Mouse (Mus musculus): ENCODE measurements around the gene Ptges.
"Not testable (repeated sequence)": the region's sequence is repeated elsewhere in the genome, so short reads cannot be mapped to it uniquely, and the experiment has no call there.

The Ptges gene
- long read RNA-seq, experiment 1, partial matches to known transcripts, result 1 of 3 reads
- long read RNA-seq, experiment 1, other reads (novel, unspliced or antisense), result 1 of 3 reads
- long read RNA-seq, experiment 2, partial matches to known transcripts, result 4 of 9 reads
- long read RNA-seq, experiment 2, other reads (novel, unspliced or antisense), result 1 of 9 reads

DNA sequence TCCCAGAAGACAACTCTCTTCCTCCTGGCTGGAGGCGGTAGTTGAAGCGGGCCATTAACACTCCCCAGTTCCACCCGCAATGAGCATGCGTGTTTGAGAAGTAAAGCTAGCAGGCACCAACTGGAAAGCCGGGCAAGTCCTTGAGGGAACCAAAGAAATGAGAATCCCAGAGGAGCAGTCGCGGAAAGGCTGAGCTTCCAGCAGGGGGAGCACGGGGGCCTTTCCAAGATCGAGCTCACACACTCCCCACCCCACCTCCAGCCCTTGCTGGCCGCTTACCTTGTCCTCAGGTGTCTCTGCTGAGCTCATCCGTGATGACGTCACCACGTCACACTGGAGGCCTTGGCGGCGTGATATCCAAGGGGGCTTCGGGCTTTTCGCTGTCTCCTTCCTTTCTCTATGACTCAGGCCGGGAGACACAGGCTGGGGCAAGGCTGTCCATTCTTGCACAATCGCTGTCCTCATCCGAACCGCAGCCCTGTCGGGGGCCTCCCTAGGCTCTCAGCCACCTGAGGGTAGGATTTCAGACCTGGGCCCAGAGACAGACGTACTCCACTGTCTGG lies at the start of gene Ptges:
Gene Ptges, minus strand, starts transcription at position 381 of the 563 bp plus-strand sequence.
- intact Hi-C loops (cut with DNase I), result loop anchor here (5.0 kb wide), 3 partner anchors 102 to 492 kb away; partner anchors contain the start of gene 1700001O22Rik

DNA sequence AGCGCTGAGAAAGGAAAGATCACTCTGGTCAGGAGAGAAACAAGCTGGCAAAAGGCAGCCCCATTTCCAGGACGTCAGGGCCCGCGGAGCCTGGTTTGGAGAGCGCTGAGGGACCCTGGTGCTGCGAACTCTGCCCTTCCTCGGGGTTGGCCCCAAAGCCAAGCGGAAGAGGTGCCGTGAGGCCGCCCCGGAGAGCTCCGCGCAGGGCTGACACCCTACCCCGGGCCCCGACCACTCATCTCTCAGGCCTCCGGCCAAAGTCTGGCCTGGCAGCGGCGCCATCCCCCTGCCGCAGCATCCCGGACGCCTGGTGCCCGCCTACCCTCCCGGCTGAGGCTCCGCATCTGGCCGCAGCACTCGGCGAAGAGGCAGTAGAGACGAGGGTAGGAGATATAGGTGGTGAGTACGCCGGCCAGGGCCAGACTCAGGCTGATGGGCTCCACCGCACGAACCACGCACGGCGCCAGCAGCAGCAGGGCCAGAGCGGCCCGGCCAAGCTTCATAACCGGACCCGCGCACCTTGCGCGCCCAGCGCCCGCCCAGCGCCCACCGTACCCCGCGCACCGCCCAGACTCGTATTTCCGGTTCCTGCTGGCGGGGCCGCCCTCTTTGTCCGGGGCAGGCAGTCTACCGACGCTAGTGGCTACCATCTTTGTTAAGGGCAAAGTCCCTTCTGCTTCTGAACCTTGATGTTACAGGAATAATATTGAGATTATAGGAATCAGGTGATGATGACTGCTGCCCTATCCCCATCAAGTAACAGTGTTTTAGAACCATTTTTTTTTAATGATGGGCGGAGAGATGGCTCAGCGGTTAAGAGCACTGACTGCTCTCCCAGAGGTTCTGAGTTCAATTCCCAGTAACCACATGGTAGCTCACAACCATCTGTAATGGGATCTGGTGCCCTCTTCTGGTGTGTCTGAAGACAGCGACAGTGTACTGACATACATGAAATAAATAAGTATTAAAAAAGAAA lies 38.0 kb upstream of the Ptges start, which contains the start of gene Tor1a:
Gene Tor1a, minus strand, starts transcription at position 582 of the 976 bp plus-strand sequence.
- intact Hi-C loops (cut with DNase I), result no loop called here

- intact Hi-C loops (cut with DNase I), result no loop called here
These were observed 37.2 kb upstream of the Ptges start for GRCm38 (mm10) chr2:30966826-30967225.

- intact Hi-C loops (cut with DNase I), result no loop called here
These were observed 36.0 kb upstream of the Ptges start for GRCm38 (mm10) chr2:30965627-30966026.

DNA sequence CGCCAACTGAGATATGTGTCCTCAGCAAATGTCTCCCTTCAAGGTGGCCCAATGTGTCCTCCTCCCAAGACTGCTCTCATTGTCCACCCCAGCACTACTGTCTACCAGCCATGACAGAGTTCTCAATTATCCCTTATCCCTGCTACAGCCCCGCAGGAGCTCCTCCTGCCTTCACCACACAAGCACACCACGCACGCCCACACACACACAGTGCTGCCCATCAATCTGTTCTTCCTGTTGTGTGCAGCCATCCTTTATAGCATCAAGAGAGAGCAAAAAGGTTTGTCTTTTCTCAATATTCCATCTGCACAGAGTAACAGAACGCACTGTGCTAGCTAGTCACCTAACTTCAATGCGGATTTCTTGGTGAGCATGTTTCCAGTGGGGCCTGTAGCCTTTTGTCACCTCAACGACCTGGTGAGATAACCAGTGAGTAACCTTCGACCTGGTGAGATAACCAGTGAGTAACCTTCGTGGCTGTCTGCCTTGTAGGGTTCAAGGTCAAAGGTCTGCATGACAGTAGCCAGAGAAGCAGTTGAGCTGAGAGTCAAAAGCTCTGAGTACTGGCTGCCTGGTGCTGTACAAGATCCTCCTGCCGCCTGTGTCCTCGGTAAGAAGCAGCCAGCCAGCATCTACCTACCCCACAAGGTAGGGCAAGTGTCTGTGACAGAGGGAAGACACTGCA lies 33.0 kb upstream of the Ptges start:
- intact Hi-C loops (cut with DNase I), result no loop called here

DNA sequence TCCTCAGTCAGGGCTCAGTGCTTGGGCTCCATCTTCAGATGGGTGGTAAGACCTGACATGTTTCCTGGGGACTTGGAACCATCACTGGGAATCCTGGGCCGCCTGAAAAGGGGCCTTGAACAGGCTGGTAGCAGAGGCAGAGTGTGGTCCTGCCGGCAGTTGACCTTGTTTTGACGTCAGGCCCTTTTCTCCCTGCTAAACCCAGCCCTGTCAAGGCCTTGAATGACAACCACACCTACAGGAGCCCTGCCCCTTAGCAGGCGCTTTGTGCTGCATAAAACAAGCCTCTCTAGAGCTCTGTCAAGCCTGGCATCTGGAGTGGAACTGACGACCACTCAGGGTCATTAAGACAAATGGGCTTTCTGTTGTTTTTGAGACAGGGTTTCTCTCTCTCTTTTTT lies 30.2 kb upstream of the Ptges start:
- intact Hi-C loops (cut with DNase I), result no loop called here

DNA sequence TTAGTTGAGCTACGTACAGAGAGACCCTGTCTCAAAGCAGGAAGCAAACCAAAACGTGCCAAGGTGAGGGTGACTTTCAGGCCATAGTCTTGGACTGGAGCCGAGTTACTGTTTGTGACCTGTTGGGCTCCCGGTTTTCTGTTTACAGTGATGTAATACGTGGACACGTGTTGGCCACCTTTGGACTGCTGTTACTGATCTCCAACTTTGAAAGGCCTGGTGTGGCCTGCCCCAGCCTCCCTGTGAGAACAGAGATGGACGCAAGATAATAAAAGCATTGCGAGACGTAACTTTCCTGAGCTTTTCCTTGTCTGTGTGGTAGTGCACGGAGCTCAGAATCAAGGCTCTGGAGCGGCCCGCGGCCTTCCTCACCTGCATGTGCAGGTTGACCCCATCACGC lies 29.1 kb upstream of the Ptges start:
- intact Hi-C loops (cut with DNase I), result no loop called here

DNA sequence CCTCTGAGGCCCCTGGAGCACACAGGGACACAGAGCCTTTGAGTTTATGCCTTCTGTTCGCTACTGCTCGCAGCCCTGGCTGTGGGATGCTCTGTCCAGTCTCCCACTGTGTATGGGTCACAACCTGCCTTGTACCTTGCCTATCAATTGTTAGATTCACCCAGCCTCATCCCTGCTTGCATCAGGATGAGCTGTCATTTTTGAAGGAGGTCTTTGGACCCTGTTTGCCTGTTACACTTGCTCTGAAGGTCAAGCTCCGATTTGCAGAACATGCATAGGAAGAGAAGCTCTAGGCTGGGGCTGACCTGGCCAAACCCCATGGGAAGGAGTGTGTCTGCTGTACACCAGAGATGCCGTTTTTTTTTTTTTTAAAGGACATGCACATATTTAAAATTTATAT lies 27.8 kb upstream of the Ptges start:
- intact Hi-C loops (cut with DNase I), result no loop called here

- intact Hi-C loops (cut with DNase I), result no loop called here
These were observed 25.1 kb upstream of the Ptges start for GRCm38 (mm10) chr2:30954797-30955196.

DNA sequence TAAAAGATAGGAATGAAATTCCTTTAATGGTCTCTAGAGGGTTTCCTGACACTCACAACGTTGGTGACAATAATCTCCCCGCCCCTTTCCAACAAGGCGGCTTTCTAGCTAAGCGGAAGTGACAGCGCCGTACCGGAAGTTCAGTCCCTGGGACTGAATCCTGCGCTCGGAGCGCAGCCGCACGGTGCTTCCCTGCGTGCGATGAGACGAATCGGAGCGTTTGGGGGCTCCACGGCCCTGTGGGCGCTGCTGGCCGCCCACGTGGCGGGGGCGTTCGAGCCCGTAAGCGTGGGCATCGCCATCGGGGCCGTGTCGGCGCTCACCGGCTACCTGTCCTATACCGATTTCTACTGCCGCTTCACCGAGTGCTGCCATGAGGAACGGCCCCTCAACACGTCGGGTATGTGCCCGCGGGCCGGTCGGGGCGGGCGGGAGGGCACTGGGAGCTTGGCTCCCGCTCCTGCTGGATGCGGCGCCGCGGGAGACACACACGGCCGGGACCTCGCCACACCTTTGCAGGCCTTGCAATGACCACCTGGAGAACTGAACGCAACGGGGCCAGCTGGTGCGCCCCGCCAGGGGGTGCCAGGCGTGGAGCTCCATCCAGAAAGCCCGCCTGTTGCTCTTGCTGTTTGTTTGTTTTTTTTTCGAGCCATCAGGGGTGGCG lies 23.3 kb upstream of the Ptges start, which contains the start of gene Tor1b:
Gene Tor1b, plus strand, starts transcription at position 136 of the 667 bp plus-strand sequence.
- intact Hi-C loops (cut with DNase I), result no loop called here

DNA sequence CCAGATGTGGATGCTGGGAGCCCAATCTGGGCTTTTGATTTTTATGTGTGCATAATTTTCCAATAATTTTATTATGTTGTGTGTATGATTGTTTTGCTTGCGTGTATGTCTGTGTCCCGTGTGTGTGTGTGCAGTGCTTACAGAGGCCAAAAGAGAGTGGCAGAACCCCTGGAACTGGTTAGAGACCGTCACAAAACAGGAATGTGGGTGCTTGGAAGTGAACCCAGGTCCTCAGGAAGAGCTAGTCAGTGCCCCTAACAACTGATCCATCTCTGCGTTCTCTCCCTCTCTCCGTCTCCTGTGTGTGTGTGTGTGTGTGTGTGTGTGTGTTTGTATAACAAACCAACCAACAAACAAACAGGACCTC lies 22.8 kb upstream of the Ptges start:
- intact Hi-C loops (cut with DNase I), result no loop called here

GRCm38 (mm10) chr2:30942603-30943011 lies 12.9 kb upstream of the Ptges start:
- intact Hi-C loops (cut with DNase I), result no loop called here

GRCm38 (mm10) chr2:30942116-30942515 lies 12.5 kb upstream of the Ptges start:
- intact Hi-C loops (cut with DNase I), result not testable (repeated sequence)

DNA sequence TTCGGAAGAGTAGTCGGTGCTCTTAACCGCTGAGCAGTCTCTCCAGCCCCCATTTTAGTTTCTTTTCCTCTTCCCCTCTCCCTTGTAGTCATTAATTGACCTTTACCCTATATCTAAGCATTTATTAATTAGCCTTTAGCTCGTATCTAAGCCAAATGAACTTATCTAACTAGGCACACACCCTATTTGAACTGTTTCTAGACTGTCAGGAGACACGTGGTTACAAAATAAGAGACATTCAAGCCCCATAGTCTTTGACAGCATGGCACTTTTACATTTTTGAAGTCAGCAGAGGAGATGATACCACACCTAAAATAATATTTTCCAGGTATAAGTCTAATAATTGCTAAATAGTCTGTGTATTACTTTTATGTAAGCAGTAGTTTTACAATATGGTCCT lies 11.9 kb upstream of the Ptges start:
- intact Hi-C loops (cut with DNase I), result no loop called here

DNA sequence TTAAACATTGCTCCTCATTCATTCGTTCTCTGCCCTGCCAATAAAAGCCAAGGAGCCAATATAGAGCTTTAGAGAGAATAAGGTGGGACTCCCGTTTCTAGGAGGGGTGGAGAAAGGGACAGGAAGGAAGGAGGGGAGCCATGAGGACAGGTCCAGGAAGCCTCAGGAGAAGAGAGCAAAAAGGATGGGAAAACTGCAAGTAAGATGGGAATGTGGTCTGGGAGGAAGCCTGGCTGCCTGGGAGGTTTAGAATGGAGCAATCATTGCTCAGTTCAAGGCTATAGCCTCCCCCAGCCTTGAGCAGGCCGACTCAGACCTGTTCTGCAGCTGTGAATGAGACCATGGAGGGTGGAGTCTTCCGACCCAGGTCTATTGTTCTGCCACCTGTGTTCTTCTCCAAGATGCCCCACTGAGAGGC lies 8.9 kb upstream of the Ptges start:
- intact Hi-C loops (cut with DNase I), result no loop called here

- intact Hi-C loops (cut with DNase I), result no loop called here
These were observed 8.1 kb upstream of the Ptges start for GRCm38 (mm10) chr2:30937731-30938130.

DNA sequence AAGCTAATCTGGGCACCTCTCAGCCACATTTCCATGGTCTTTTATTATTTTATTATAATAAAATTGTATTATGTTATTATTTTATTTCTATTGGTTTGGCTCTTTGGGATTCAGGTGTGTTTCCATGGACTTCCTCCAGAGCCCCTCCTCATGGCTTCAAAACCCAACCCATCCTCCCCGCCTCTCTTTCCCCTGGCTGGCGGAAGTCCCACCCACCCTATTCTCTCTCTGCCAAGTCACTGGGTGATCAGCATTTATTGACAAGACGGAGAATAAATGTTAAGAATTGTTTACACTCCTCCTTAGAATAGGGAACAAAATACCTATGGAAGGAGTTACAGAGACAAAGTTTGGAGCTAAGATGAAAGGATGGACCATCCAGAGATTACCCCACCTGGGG lies 7.1 kb upstream of the Ptges start:
- intact Hi-C loops (cut with DNase I), result no loop called here

DNA sequence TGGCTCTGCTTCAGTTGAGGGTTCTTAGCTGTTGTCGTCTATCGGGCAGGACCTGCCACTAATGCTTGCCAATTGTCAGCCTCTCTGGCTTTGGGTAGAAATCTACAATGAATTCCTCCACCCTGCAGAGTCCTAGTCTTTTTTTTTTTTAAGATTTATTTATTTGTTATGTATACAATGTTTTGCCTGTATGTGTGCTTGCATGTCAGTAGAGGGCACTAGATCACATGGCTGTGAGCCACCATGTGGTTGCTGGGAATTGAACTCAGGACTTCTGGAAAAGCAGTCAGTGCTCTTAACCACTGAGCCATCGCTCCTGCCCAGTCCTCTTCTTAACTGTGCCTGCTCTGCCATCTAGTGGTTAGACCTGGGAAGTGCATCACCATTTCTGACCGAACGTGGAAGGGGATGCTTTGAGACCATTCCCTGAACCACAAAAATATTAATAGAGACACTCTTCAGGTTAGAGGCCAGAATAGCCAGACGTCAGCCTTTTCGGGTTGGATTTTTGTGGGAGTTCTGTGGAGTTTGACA lies 4.3 kb upstream of the Ptges start:
- intact Hi-C loops (cut with DNase I), result loop anchor here (2.0 to 5.0 kb wide), 4 partner anchors 43 to 497 kb away; partner anchors contain the start of gene 1700001O22Rik

DNA sequence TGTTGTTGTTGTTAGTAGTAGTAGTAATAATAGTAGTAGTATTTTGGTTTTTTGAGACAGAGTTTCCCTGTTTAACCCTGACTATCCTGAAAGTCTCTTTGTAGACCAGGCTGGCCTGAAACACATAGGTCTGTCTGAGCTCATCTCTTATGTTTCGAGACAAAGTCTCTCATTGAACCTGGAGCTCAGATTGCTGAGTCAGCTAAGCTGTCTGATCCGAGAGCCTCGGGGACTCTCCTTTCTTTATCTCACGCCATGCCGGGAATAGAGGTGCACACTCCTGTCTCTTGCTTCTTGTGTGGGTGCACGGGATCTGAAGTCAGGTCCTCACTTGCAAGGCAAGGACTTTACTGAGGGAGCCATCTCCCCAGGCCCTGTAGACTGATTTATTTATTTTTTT lies 3.4 kb upstream of the Ptges start:
- intact Hi-C loops (cut with DNase I), result loop anchor here (5.0 kb wide), 3 partner anchors 106 to 496 kb away; partner anchors contain the start of gene 1700001O22Rik

DNA sequence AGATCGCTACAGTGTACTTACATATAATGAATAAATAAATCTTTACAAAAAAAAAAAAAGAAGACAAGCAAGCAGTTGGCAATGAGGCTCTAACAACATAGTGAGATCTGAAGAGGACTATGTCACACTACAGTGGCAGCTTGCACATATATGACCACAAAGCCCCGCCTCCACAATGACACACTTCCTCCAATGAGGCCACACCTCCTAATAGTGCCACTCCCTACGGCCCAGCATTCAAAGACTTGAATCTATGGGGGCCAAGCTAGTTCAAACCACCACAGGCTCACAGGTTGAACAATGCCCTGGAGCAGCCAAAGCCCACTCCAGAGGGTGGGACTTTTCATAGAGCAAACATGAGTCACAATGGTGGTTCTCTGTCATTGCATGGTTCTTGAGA lies 2.3 kb upstream of the Ptges start:
- intact Hi-C loops (cut with DNase I), result loop anchor here (5.0 kb wide), 3 partner anchors 105 to 495 kb away; partner anchors contain the start of gene 1700001O22Rik

Measured in adrenal gland (tissue).